Mouse (Mus musculus): Measurements from ENCODE around the gene Lrrc55. TPM values are rescaled to one million over a fixed set of nuclear protein-coding genes. Genes with fewer than 3 reads are reported as not detected.
"Not testable (repeated sequence)": the region's sequence is repeated elsewhere in the genome, so short reads cannot be mapped to it uniquely, and the experiment has no call there.

The Lrrc55 gene
- polyA plus RNA-seq (2014; fragmentation: Nextera tagmentation; extraction: Ambion mirVana) = 0.81 and 0.87 TPM in 2 replicates

DNA sequence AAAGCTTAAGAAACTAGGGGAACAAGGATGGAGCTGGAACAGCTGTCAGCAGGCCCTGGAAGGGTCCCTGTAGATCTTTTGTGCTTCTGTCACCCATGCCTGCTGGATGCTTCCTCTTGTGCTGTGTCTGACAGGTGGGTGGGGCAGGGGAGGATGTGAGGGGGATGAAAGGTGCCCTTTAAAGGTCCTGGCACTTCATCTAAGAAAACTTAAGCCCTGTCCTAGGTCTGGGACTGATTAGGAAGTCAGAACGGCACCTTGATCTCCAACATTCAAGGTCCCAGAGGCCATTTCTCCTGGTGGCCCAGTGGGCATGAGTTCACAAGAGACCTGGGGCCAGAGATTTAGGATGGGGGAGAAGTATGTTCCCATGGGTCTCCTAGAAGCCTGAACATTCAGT is at the start of gene Lrrc55:
Gene Lrrc55 (minus strand): TSS at position 297 of the 400 bp plus-strand sequence.
- H3K9ac ChIP-seq (ENCODE audit: low read length) = peak within 1 kb of the TSS; percentile 61; the same call in 1 of the 2 replicates
- peak within 1 kb of the TSS; percentile 51 for H3K4me2 ChIP-seq (ENCODE audit: low read depth, low read length, severe bottlenecking)
- no peaks in the 10 kb centered on the region for H3K9me3 ChIP-seq (ENCODE audit: control insufficient read depth, low read length)
- no peaks in the 10 kb centered on the region for H3K4me1 ChIP-seq (replicated peaks; ENCODE audit: control insufficient read depth, insufficient read depth, low read length)
- 89% methylated on average over 1 of the region's 1 CpGs for WGBS
- peak within 1 kb of the TSS; percentile 24 for H3K4me3 ChIP-seq (ENCODE audit: low read depth, low read length)
- DNase-seq (ENCODE audit: low spot score) (no peak), ATAC-seq (replicated peaks; ENCODE audit: low FRiP score) (no peak)
- no peaks in the 10 kb centered on the region for H3K27me3 ChIP-seq (ENCODE audit: control insufficient read depth, insufficient read depth, low read length)
- H3K27ac ChIP-seq (ENCODE audit: low read depth, low read length) = no peak within 1 kb of the TSS
- H3K36me3 ChIP-seq (ENCODE audit: control insufficient read depth, insufficient read depth, low read length) = no peaks in the 10 kb centered on the region

- H3K27me3 ChIP-seq (ENCODE audit: control insufficient read depth, insufficient read depth, low read length) = no peaks in the 10 kb centered on the region
- no peak overlapping the region for H3K27ac ChIP-seq (ENCODE audit: low read depth, low read length)
- ATAC-seq (replicated peaks; ENCODE audit: low FRiP score) = peak; percentile 65
- 14% methylated on average over 4 of the region's 4 CpGs for WGBS
- no peak overlapping the region for H3K4me2 ChIP-seq (ENCODE audit: low read depth, low read length, severe bottlenecking)
- no peak overlapping the region for H3K9ac ChIP-seq (ENCODE audit: low read length)
- H3K4me3 ChIP-seq (ENCODE audit: low read depth, low read length) = no peak overlapping the region
- peak; percentile 85 for DNase-seq (ENCODE audit: low spot score)
- H3K36me3 ChIP-seq (ENCODE audit: control insufficient read depth, insufficient read depth, low read length) = no peaks in the 10 kb centered on the region
- no peaks in the 10 kb centered on the region for H3K9me3 ChIP-seq (ENCODE audit: control insufficient read depth, low read length)
- H3K4me1 ChIP-seq (replicated peaks; ENCODE audit: control insufficient read depth, insufficient read depth, low read length) = no peaks in the 10 kb centered on the region
Observed at GRCm38 (mm10) chr2:85246506-85247082, 49.6 kb upstream of the Lrrc55 start.

GRCm38 (mm10) chr2:85245737-85246136 is 48.7 kb upstream of the Lrrc55 start:
- H3K27ac ChIP-seq (ENCODE audit: low read depth, low read length) = no peak overlapping the region
- no peak overlapping the region for H3K4me3 ChIP-seq (ENCODE audit: low read depth, low read length)
- no peaks in the 10 kb centered on the region for H3K4me1 ChIP-seq (replicated peaks; ENCODE audit: control insufficient read depth, insufficient read depth, low read length)
- WGBS = 87% methylated on average over 5 of the region's 5 CpGs
- H3K27me3 ChIP-seq (ENCODE audit: control insufficient read depth, insufficient read depth, low read length) = no peaks in the 10 kb centered on the region
- H3K9ac ChIP-seq (ENCODE audit: low read length) = no peak overlapping the region
- H3K9me3 ChIP-seq (ENCODE audit: control insufficient read depth, low read length) = no peaks in the 10 kb centered on the region
- no peak for ATAC-seq (replicated peaks; ENCODE audit: low FRiP score)
- no peaks in the 10 kb centered on the region for H3K36me3 ChIP-seq (ENCODE audit: control insufficient read depth, insufficient read depth, low read length)
- DNase-seq (ENCODE audit: low spot score) = no peak
- H3K4me2 ChIP-seq (ENCODE audit: low read depth, low read length, severe bottlenecking) = no peak overlapping the region

- H3K36me3 ChIP-seq (ENCODE audit: control insufficient read depth, insufficient read depth, low read length) = no peaks in the 10 kb centered on the region
- no peak for ATAC-seq (replicated peaks; ENCODE audit: low FRiP score)
- no peaks in the 10 kb centered on the region for H3K27me3 ChIP-seq (ENCODE audit: control insufficient read depth, insufficient read depth, low read length)
- no peaks in the 10 kb centered on the region for H3K9me3 ChIP-seq (ENCODE audit: control insufficient read depth, low read length)
- WGBS = 63% methylated on average over 4 of the region's 4 CpGs
- no peak for DNase-seq (ENCODE audit: low spot score)
- no peak overlapping the region for H3K4me2 ChIP-seq (ENCODE audit: low read depth, low read length, severe bottlenecking)
- no peak overlapping the region for H3K4me3 ChIP-seq (ENCODE audit: low read depth, low read length)
- no peak overlapping the region for H3K27ac ChIP-seq (ENCODE audit: low read depth, low read length)
- H3K4me1 ChIP-seq (replicated peaks; ENCODE audit: control insufficient read depth, insufficient read depth, low read length) = no peaks in the 10 kb centered on the region
- no peak overlapping the region for H3K9ac ChIP-seq (ENCODE audit: low read length)
Observed at GRCm38 (mm10) chr2:85238068-85238667, 41.2 kb upstream of the Lrrc55 start.

DNA sequence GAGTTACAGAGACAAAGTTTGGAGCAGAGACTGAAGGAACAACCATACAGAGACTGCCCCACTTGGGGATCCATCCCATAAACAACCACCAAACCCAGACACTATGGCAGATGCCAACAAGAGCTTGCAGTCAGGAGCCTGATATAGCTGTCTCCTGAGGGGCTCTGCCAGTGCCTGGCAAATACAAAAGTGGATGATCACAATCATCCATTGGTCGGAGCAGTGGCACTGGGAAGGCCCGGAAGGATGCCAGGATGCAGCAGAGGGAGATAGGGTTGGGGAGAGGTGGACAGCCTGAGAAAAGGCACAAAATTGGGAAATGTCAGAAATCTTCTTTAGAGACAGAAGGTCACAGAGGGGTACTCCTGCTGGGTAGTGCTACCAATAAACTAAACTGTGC is 40.2 kb upstream of the Lrrc55 start:
- not testable (repeated sequence) for H3K9me3 ChIP-seq (ENCODE audit: control insufficient read depth, low read length); H3K27me3 ChIP-seq (ENCODE audit: control insufficient read depth, insufficient read depth, low read length); H3K27ac ChIP-seq (ENCODE audit: low read depth, low read length); H3K36me3 ChIP-seq (ENCODE audit: control insufficient read depth, insufficient read depth, low read length); H3K4me1 ChIP-seq (replicated peaks; ENCODE audit: control insufficient read depth, insufficient read depth, low read length); H3K4me3 ChIP-seq (ENCODE audit: low read depth, low read length); H3K4me2 ChIP-seq (ENCODE audit: low read depth, low read length, severe bottlenecking); H3K9ac ChIP-seq (ENCODE audit: low read length); DNase-seq (ENCODE audit: low spot score); ATAC-seq (replicated peaks; ENCODE audit: low FRiP score)
- 94% methylated on average over 2 of the region's 2 CpGs for WGBS

DNA sequence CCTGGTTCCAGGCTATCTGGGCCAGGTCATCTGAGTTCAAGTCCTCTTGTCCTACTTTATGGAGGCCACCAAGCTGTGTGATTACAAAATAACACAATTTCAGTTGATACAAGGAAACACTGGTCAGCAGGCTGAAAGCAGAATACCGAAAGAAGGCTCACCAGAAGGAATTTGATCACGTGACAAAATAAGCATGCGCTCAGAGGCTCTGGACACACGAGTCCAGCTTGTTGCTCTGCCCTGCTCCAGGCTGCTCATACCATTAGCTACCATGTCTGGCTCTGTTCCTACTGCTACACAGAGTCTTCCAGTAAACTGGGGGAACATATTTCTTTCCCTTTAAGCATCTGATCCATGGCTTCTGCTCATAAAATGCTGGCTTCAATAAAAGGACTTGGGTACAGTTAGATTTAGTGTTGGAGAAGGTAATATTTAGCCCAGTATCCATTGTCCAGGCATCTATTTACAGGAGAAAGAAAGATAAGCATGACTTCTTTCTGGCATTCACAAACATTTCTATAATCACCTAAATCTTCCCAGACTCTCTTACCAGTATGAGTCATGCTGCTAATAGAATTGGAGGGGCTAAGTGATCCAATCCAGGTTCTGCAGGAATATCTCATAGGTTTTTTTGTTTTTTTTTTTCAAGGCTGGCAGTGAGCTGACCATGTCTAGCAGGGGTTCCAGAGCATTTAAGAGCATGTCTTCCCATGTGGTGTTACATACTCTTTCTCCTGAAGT is 33.9 kb upstream of the Lrrc55 start:
- Histone ChIP-seq H3K4me2 (ENCODE audit: low read depth, low read length, severe bottlenecking) (no peak overlapping the region), H3K27me3 (ENCODE audit: control insufficient read depth, insufficient read depth, low read length) (no peaks in the 10 kb centered on the region), H3K36me3 (ENCODE audit: control insufficient read depth, insufficient read depth, low read length) (no peaks in the 10 kb centered on the region), H3K27ac (ENCODE audit: low read depth, low read length) (no peak overlapping the region), H3K9me3 (ENCODE audit: control insufficient read depth, low read length) (no peaks in the 10 kb centered on the region), H3K4me1 (replicated peaks; ENCODE audit: control insufficient read depth, insufficient read depth, low read length) (no peaks in the 10 kb centered on the region), H3K9ac (ENCODE audit: low read length) (no peak overlapping the region), H3K4me3 (ENCODE audit: low read depth, low read length) (no peak overlapping the region)
- DNase-seq (ENCODE audit: low spot score) = no peak
- 85% methylated on average over 4 of the region's 4 CpGs for WGBS
- no peak for ATAC-seq (replicated peaks; ENCODE audit: low FRiP score)

DNA sequence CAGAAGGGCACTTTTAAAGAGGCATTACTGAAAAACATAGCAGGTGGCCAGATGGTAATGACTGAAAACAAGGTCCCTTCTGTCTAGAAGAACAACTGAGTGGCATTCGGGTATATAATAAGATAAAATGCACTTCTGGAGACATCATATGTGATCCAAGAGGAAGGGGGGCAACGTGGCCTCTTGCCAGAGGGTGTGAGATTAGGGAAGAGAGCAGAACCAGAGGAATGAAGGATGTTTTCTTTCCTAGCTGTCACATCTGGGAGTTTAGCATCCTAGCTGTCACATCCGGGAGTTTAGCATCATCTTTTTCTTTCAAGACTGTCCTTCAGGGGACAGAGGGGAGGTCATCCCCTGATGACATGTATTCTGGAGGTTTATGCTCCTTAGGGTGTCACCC is 32.6 kb upstream of the Lrrc55 start:
- H3K4me3 ChIP-seq (ENCODE audit: low read depth, low read length) = no peak overlapping the region
- H3K27me3 ChIP-seq (ENCODE audit: control insufficient read depth, insufficient read depth, low read length) = no peaks in the 10 kb centered on the region
- 73% methylated on average over 3 of the region's 3 CpGs for WGBS
- no peak overlapping the region for H3K27ac ChIP-seq (ENCODE audit: low read depth, low read length)
- H3K9ac ChIP-seq (ENCODE audit: low read length) = no peak overlapping the region
- H3K4me1 ChIP-seq (replicated peaks; ENCODE audit: control insufficient read depth, insufficient read depth, low read length) = no peaks in the 10 kb centered on the region
- ATAC-seq (replicated peaks; ENCODE audit: low FRiP score) = no peak
- H3K9me3 ChIP-seq (ENCODE audit: control insufficient read depth, low read length) = no peaks in the 10 kb centered on the region
- H3K36me3 ChIP-seq (ENCODE audit: control insufficient read depth, insufficient read depth, low read length) = no peaks in the 10 kb centered on the region
- H3K4me2 ChIP-seq (ENCODE audit: low read depth, low read length, severe bottlenecking) = no peak overlapping the region
- no peak for DNase-seq (ENCODE audit: low spot score)

DNA sequence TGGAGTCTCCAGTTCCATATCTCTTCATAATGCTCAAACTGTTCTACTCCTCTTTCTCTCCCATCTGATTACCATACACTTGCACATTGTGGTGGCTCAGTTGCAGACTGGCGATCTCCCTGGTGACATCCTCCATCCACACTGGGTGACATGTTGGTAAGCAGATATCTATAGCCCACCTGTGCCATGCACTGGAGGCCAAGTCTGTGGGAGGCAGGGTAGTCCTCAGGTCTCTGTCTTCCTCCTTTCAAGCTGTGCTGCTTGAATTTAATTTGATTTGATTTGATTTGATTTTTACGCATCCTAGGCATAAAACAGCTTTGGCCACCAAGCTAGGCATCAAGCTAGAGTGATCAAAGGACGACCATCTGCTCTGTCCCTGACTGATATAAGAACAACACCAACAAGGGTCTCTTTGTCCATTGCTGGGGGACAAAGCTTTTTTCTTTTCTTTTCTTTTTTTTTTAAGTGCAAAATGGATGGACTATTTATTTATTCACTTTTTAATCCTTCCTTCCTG is 30.9 kb upstream of the Lrrc55 start:
- no peaks in the 10 kb centered on the region for H3K4me1 ChIP-seq (replicated peaks; ENCODE audit: control insufficient read depth, insufficient read depth, low read length)
- H3K4me2 ChIP-seq (ENCODE audit: low read depth, low read length, severe bottlenecking) = no peak overlapping the region
- no peak overlapping the region for H3K9ac ChIP-seq (ENCODE audit: low read length)
- no peak overlapping the region for H3K4me3 ChIP-seq (ENCODE audit: low read depth, low read length)
- no peaks in the 10 kb centered on the region for H3K9me3 ChIP-seq (ENCODE audit: control insufficient read depth, low read length)
- DNase-seq (ENCODE audit: low spot score) = no peak
- ATAC-seq (replicated peaks; ENCODE audit: low FRiP score) = no peak
- H3K27ac ChIP-seq (ENCODE audit: low read depth, low read length) = no peak overlapping the region
- H3K36me3 ChIP-seq (ENCODE audit: control insufficient read depth, insufficient read depth, low read length) = no peaks in the 10 kb centered on the region
- H3K27me3 ChIP-seq (ENCODE audit: control insufficient read depth, insufficient read depth, low read length) = no peaks in the 10 kb centered on the region
- 81% methylated on average over 3 of the region's 3 CpGs for WGBS
